Comparison of ENCODE assay signal across 20 mouse cellular contexts in genomic region chr7:84164880-84165279, GRCm38 (mm10). TPM values are rescaled to one million over a fixed set of nuclear protein-coding genes. Genes with fewer than 3 reads are reported as not detected.
DNase-seq lines count a peak whose midpoint lies in the region; ATAC-seq and TF ChIP-seq lines count a peak whose summit lies in the region.
"Had no signal": no experiment of that assay in that cellular context is flagged by ENCODE, and none has a peak within 500 bp of the region (broad histone marks: within the 10 kb centered on the region; RNA-seq: fewer than 3 reads in every experiment).

No protein-coding gene starts in this region.

- H3K9me3 ChIP-seq in intestine, embryonic 15.5 days = no peaks in the 10 kb centered on the region
- no peaks in the 10 kb centered on the region for H3K9me3 ChIP-seq in intestine, postnatal 0 days (ENCODE audit: control insufficient read depth)
- no peaks in the 10 kb centered on the region for H3K9me3 ChIP-seq in midbrain, embryonic 14.5 days (ENCODE audit: control insufficient read depth, low read length)
- no peaks in the 10 kb centered on the region for H3K9me3 ChIP-seq in midbrain, postnatal 0 days (ENCODE audit: low read length)
- H3K9me3 ChIP-seq: embryonic facial prominence, embryonic 12.5 days; forebrain, embryonic 10.5 days; limb, embryonic 13.5 days; megakaryocyte, embryonic 14.5 days; stomach, embryonic 15.5 days had no signal

- WGBS in intestine, embryonic 15.5 days = 63% methylated on average over 4 of the region's 4 CpGs
- 48% methylated on average over 4 of the region's 4 CpGs for WGBS in intestine, postnatal 0 days
- 14% methylated on average over 4 of the region's 4 CpGs for WGBS in thymus, adult 2 months
- 85% methylated on average over 4 of the region's 4 CpGs for WGBS in midbrain, embryonic 14.5 days
- 88% methylated on average over 4 of the region's 4 CpGs for whole genome bisulfite sequencing in midbrain, postnatal 0 days

- no peaks in the 10 kb centered on the region for H3K27me3 ChIP-seq in intestine, embryonic 15.5 days (replicated peaks)
- no peaks in the 10 kb centered on the region for H3K27me3 ChIP-seq in intestine, postnatal 0 days (replicated peaks; ENCODE audit: control insufficient read depth, insufficient read depth, low read length)
- no peaks in the 10 kb centered on the region for H3K27me3 ChIP-seq in thymus, adult 2 months (ENCODE audit: control insufficient read depth, insufficient read depth, low read length)
- no peaks in the 10 kb centered on the region for H3K27me3 ChIP-seq in midbrain, embryonic 14.5 days (ENCODE audit: control insufficient read depth, insufficient read depth, low read length)
- no peaks in the 10 kb centered on the region for H3K27me3 ChIP-seq in midbrain, postnatal 0 days (ENCODE audit: insufficient read depth, low read length)
- H3K27me3 ChIP-seq: embryonic facial prominence, embryonic 12.5 days; limb, embryonic 13.5 days; stomach, embryonic 15.5 days had no signal

- DNase-seq in CD4-positive, CD25-positive, alpha-beta regulatory T cell, adult 2 months (ENCODE audit: low read depth, low spot score) = peak; percentile 71
- peak; percentile 78 for DNase-seq in thymus, adult 2 months
- no peak for DNase-seq in adrenal gland, postnatal 4 days (ENCODE audit: low spot score in 2 of 2)
- DNase-seq in midbrain, embryonic 14.5 days = no peak
- no peak for DNase-seq in midbrain, postnatal 0 days (ENCODE audit: low spot score)
- DNase-seq: adrenal gland, adult 2 months; cerebellum, postnatal 10 days; heart, postnatal 36 days; right cerebral cortex, postnatal 14 days had no signal

- peak; percentile 30; the same call in 1 of the 2 replicates for ATAC-seq in intestine, embryonic 15.5 days
- ATAC-seq in intestine, postnatal 0 days = no peak
- ATAC-seq in inflammation-experienced regulatory T-cells, adult 6 months = peak; percentile 94
- ATAC-seq in midbrain, embryonic 14.5 days (ENCODE audit: low FRiP score, low TSS enrichment) = no peak
- no peak for ATAC-seq in midbrain, postnatal 0 days (ENCODE audit: low FRiP score)
- ATAC-seq: hindbrain, postnatal 0 days had no signal

- H3K36me3 ChIP-seq in intestine, embryonic 15.5 days = no peaks in the 10 kb centered on the region
- H3K36me3 ChIP-seq in intestine, postnatal 0 days (ENCODE audit: control insufficient read depth, insufficient read depth) = no peaks in the 10 kb centered on the region
- no peaks in the 10 kb centered on the region for H3K36me3 ChIP-seq in thymus, adult 2 months (ENCODE audit: control insufficient read depth, insufficient read depth, low read length)
- H3K36me3 ChIP-seq in midbrain, embryonic 14.5 days (ENCODE audit: control insufficient read depth, insufficient read depth, low read length) = no peaks in the 10 kb centered on the region
- no peaks in the 10 kb centered on the region for H3K36me3 ChIP-seq in midbrain, postnatal 0 days (ENCODE audit: insufficient read depth, low read length)
- H3K36me3 ChIP-seq: embryonic facial prominence, embryonic 12.5 days; forebrain, embryonic 10.5 days; limb, embryonic 13.5 days; stomach, embryonic 15.5 days had no signal

- H3K4me1 ChIP-seq in intestine, embryonic 15.5 days (replicated peaks) = peaks cover 4% of the 10 kb centered on the region; the same call in 1 of the 2 replicates
- H3K4me1 ChIP-seq in intestine, postnatal 0 days (replicated peaks; ENCODE audit: control insufficient read depth, insufficient read depth, low read length) = peaks cover 4% of the 10 kb centered on the region; the same call in 1 of the 2 replicates
- H3K4me1 ChIP-seq in thymus, adult 2 months (replicated peaks; ENCODE audit: control insufficient read depth, insufficient read depth, low read length) = peaks cover 31% of the 10 kb centered on the region
- H3K4me1 ChIP-seq in midbrain, embryonic 14.5 days (ENCODE audit: control insufficient read depth, insufficient read depth, low read length) = no peaks in the 10 kb centered on the region
- no peaks in the 10 kb centered on the region for H3K4me1 ChIP-seq in midbrain, postnatal 0 days (ENCODE audit: insufficient read depth, low read length)
- H3K4me1 ChIP-seq: embryonic facial prominence, embryonic 12.5 days; forebrain, embryonic 10.5 days; limb, embryonic 13.5 days had no signal

- H3K9ac ChIP-seq in intestine, embryonic 15.5 days = no peak overlapping the region
- H3K9ac ChIP-seq in intestine, postnatal 0 days (ENCODE audit: low read depth, low read length) = no peak overlapping the region
- no peak overlapping the region for H3K9ac ChIP-seq in midbrain, embryonic 14.5 days (replicated peaks; ENCODE audit: low read length)
- no peak overlapping the region for H3K9ac ChIP-seq in midbrain, postnatal 0 days (replicated peaks; ENCODE audit: low read length, poor library complexity, severe bottlenecking)
- H3K9ac ChIP-seq: embryonic facial prominence, embryonic 12.5 days; limb, embryonic 13.5 days; lung, embryonic 14.5 days; stomach, embryonic 15.5 days had no signal

- TF ChIP-seq POLR2A in thymus, adult 2 months (IDR thresholded peaks at IDR 0.05; ENCODE audit: control insufficient read depth, extremely low read depth, insufficient read depth, low read length, poor library complexity) = no peak

- H3K4me2 ChIP-seq in intestine, embryonic 15.5 days (replicated peaks) = no peak overlapping the region
- H3K4me2 ChIP-seq in intestine, postnatal 0 days (replicated peaks; ENCODE audit: low read depth) = no peak overlapping the region; the same call in 1 of the 2 replicates
- H3K4me2 ChIP-seq in midbrain, embryonic 14.5 days (ENCODE audit: low read length) = no peak overlapping the region
- H3K4me2 ChIP-seq in midbrain, postnatal 0 days (ENCODE audit: low read depth, low read length, poor library complexity, severe bottlenecking) = no peak overlapping the region
- H3K4me2 ChIP-seq: embryonic facial prominence, embryonic 12.5 days; limb, embryonic 13.5 days; lung, embryonic 14.5 days; stomach, embryonic 15.5 days had no signal

- H3K27ac ChIP-seq in intestine, embryonic 15.5 days = no peak overlapping the region
- H3K27ac ChIP-seq in intestine, postnatal 0 days (ENCODE audit: low read depth, low read length) = no peak overlapping the region
- H3K27ac ChIP-seq in thymus, adult 2 months (ENCODE audit: control insufficient read depth, insufficient read depth, low read length) = peak overlapping the region; percentile 31; the same call in 1 of the 2 replicates
- H3K27ac ChIP-seq in midbrain, embryonic 14.5 days (replicated peaks; ENCODE audit: low read depth, low read length) = no peak overlapping the region
- H3K27ac ChIP-seq in midbrain, postnatal 0 days (ENCODE audit: low read depth, low read length) = no peak overlapping the region
- H3K27ac ChIP-seq: embryonic facial prominence, embryonic 12.5 days; forebrain, embryonic 10.5 days; hindbrain, postnatal 0 days; left cerebral cortex, adult 2 months; limb, embryonic 13.5 days; stomach, embryonic 15.5 days had no signal

- TF ChIP-seq CTCF in intestine, postnatal 0 days (IDR thresholded peaks at IDR 0.05; ENCODE audit: low read depth) = no peak
- TF ChIP-seq CTCF in thymus, adult 2 months (IDR thresholded peaks at IDR 0.05; ENCODE audit: borderline replicate concordance, control insufficient read depth, extremely low read depth, insufficient read depth, low read length, poor library complexity) = no peak
- no peak for TF ChIP-seq CTCF in midbrain, postnatal 0 days (IDR thresholded peaks at IDR 0.05)

- H3K4me3 ChIP-seq in intestine, embryonic 15.5 days (replicated peaks) = no peak overlapping the region
- no peak overlapping the region for H3K4me3 ChIP-seq in intestine, postnatal 0 days (ENCODE audit: low read depth, low read length)
- H3K4me3 ChIP-seq in thymus, adult 2 months (ENCODE audit: control insufficient read depth, insufficient read depth, low read length) = no peak overlapping the region
- H3K4me3 ChIP-seq in midbrain, embryonic 14.5 days (replicated peaks; ENCODE audit: low read depth, low read length) = no peak overlapping the region
- no peak overlapping the region for H3K4me3 ChIP-seq in midbrain, postnatal 0 days (ENCODE audit: low read depth, low read length)
- H3K4me3 ChIP-seq: embryonic facial prominence, embryonic 12.5 days; forebrain, embryonic 10.5 days; left cerebral cortex, adult 2 months; limb, embryonic 13.5 days; megakaryocyte, embryonic 14.5 days; stomach, embryonic 15.5 days had no signal

RNA-seq across cellular contexts. Expression of gene Abhd17c, which starts 13.2 kb away (rescaled TPM):
- polyA plus RNA-seq in intestine, embryonic 15.5 days (2015; fragmentation: Nextera tagmentation; extraction: Ambion mirVana) = 90.4 and 95.3 TPM in 2 replicates
- 203 and 216 TPM in 2 replicates for polyA plus RNA-seq in intestine, postnatal 0 days (2015; fragmentation: Nextera tagmentation; extraction: Ambion mirVana)
- polyA plus RNA-seq in inflammation-experienced regulatory T-cells, adult 6 months (2017; shearing (Covaris generic)) = 10 to 100 TPM in 2 of 3 experiments, 1 to 10 TPM in 1; 7.1 to 14.5 (median 10.9) TPM
- polyA plus RNA-seq in thymus, adult 2 months (2012; rRNA removed) = 78.7 and 92.3 TPM in 2 replicates
- 10 to 100 TPM; 45.0 to 53.9 TPM for total RNA-seq in adrenal gland, postnatal 4 days (2021)
- polyA plus RNA-seq in midbrain, embryonic 14.5 days (2014; fragmentation: Nextera tagmentation; extraction: Ambion mirVana) = 50.3 and 55.7 TPM in 2 replicates
- total RNA-seq in midbrain, postnatal 0 days (2014; rRNA removed) = 81.9 and 89.8 TPM in 2 replicates
- 66.9 and 76.9 TPM in 2 replicates for polyA plus RNA-seq in midbrain, postnatal 0 days (2015; fragmentation: Nextera tagmentation; extraction: Ambion mirVana)

Comparison
In these comparisons a context has a peak if more than half of its experiments do, and no peak if none do; other contexts are left out.
1. ATAC-seq: peak in intestine, embryonic 15.5 days (single experiment) and inflammation-experienced regulatory T-cells, adult 6 months (single experiment); none in intestine, postnatal 0 days (single experiment), midbrain, embryonic 14.5 days (single experiment) and midbrain, postnatal 0 days (single experiment).
2. DNase-seq: peak in CD4-positive, CD25-positive, alpha-beta regulatory T cell, adult 2 months (single experiment) and thymus, adult 2 months (single experiment); none in adrenal gland, postnatal 4 days (0 of 2), midbrain, embryonic 14.5 days (single experiment) and midbrain, postnatal 0 days (single experiment).